Mouse (Mus musculus) layer of hippocampus, adult 2 months (tissue): ENCODE measurements around the gene Olfr259. TPM values are rescaled to one million over a fixed set of nuclear protein-coding genes. Genes with fewer than 3 reads are reported as not detected.

Experiments
- DNase-seq, 2 experiments: peaks; one replicate each; pipeline ENCODE4 v3.0.0; 2022; ENCODE audit warnings: low spot score in 2 of 2
- H3K27ac ChIP-seq: fragments of 200-600 bp; 2 replicates; pipeline ENCODE4 v1.8.1; 2022
- H3K4me3 ChIP-seq: fragments of 200-600 bp; 2 replicates; pipeline ENCODE4 v1.8.1; 2022; ENCODE audit warnings: mild to moderate bottlenecking
- CTCF ChIP-seq: fragments of 200-600 bp; conservative IDR thresholded peaks from 2 replicates; pipeline ENCODE4 v1.8.1; 2022; ENCODE audit warnings: antibody characterized with exemption, mild to moderate bottlenecking, moderate library complexity
- long read RNA-seq, 2 experiments: library from polyadenylated mRNA; stranded (forward); transcript quantifications; one replicate each; pipeline ENCODE4 v2.0.0; 2021; ENCODE audit warnings: borderline mapping rate in 2 of 2
- total RNA-seq, 2 experiments: library from RNA; stranded (reverse); gene quantifications; 2 replicates each; pipeline ENCODE4 v1.2.3; 2021

The Olfr259 gene
- total RNA-seq = not detected
- long read RNA-seq, experiment 1 = 0 reads
- long read RNA-seq, experiment 2 = 0 reads

DNA sequence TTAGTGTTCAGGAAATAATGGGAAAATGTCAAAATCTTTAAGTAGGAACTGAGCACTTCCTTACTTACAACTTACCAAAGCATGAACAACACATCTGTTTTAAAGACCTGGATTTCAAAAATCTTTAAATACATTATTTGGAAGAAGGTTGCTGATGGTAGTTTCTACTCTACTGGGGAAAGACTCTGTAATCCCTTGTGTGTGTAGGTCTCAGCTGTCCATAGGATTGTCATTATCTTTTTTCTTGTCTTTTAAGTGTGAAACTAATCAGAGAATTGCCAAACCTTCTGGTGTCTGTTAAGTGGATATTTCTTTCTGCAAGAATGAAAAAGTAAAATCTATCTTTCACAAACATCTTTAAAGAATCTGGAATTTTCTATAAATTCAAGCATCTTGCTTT, at the start of gene Olfr259:
Gene Olfr259 (minus strand): TSS at position 101 of the 400 bp plus-strand sequence.
- Histone ChIP-seq H3K4me3 (no peak within 1 kb of the TSS), H3K27ac (no peak within 1 kb of the TSS)
- DNase-seq = no peak
- TF ChIP-seq CTCF = no peak

DNA sequence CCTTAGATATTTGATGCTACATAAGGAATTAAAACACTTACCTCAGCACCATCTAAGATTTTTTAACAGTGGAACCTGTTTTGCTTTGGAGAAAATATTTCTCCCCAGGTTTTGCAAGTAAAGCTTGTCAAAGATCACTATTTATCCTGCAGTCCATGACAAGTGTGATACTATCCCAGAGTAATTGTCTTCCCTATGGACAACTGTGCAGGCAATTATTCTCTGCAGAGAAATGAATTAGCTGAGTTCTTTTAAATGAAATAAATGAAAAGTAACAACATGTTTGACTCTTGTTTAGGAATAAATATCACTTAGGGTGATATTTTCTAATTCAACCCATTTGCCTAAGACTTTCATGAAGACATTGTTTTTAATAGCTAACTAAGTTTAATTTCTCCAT, 38.2 kb upstream of the Olfr259 start, which contains the start of gene Olfr1111:
Gene Olfr1111 (minus strand): TSS at position 101 of the 400 bp plus-strand sequence.
- TF ChIP-seq CTCF = no peak
- no peak within 1 kb of the TSS for H3K27ac ChIP-seq
- no peak within 1 kb of the TSS for H3K4me3 ChIP-seq
- no peak for DNase-seq

DNA sequence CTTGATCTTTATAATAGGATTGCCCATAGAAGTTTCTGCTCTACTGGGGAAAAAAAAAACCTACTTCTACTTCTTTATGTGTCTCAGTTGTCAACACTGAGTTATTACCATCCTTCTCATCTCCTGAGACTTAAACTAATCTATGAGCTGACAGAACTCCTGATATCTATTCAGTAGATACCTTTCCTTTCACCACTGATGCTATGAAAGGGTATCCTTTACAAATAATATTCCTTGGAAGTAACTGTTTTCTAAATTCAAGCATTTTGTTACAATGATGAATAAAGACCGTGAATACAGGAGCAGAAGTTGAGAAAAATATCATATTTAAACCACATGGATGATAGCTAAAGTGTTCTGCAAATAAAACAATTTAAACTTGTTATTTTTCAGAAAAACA, 25.8 kb upstream of the Olfr259 start, which contains the start of gene Olfr1110:
Gene Olfr1110 (minus strand): TSS at position 101 of the 400 bp plus-strand sequence.
- no peak within 1 kb of the TSS for H3K27ac ChIP-seq
- no peak within 1 kb of the TSS for H3K4me3 ChIP-seq
- TF ChIP-seq CTCF = no peak
- DNase-seq = no peak

DNA sequence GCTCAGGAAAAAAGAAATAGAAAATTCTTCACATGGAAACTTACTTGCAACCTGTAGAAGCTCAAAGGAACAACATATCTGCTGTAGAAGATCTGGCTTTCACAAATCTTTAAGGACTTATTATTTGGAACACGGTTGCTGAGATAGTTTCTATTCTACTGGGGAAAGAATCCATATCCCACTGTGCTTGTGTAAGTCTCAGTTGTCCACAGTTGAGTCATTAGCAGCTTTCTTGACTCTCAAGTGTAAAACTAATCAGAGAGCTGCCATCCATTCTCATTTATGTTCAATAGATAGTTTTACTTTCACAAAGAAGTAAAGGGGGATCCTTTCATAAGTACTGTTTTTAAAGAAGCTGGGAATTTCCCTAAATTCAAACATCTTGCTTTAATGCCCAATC, 18.5 kb downstream of the Olfr259 start, which contains the start of gene Olfr1109:
Gene Olfr1109 (minus strand): TSS at position 101 of the 400 bp plus-strand sequence.
- Histone ChIP-seq H3K27ac (no peak within 1 kb of the TSS), H3K4me3 (no peak within 1 kb of the TSS)
- no peak for DNase-seq
- no peak for TF ChIP-seq CTCF

DNA sequence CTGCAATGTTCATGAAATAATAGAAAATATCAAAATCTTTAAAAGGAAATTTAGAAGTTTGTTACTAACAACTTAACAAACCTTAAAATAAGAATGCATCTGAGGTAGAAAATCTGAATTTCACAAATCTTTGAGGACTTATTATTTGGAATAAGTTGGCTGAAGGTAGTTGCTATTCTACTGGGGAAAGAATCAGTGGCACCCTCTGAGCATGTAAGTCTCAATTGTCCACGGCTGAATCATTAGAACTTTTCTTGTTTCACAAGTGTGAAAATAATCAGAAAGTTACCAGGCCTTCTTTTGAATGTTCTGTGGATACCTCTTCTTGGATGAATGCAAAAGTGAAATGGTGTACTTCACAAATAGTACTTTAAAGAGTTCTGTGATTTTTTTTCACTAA, 38.6 kb downstream of the Olfr259 start, which contains the start of gene Olfr1107:
Gene Olfr1107 (minus strand): TSS at position 101 of the 400 bp plus-strand sequence.
- TF ChIP-seq CTCF = no peak
- no peak within 1 kb of the TSS for H3K4me3 ChIP-seq
- DNase-seq = no peak
- no peak within 1 kb of the TSS for H3K27ac ChIP-seq

Other genes starting within 250 kb of the Olfr259 start
- not detected for gene Gm13723, start 239.8 kb downstream of the Olfr259 start, total RNA-seq
- not detected for gene Olfr1097, start 222.4 kb downstream of the Olfr259 start, total RNA-seq
- not detected for gene Olfr1098, start 190.0 kb downstream of the Olfr259 start, total RNA-seq
- gene Olfr1099, start 153.9 kb downstream of the Olfr259 start, total RNA-seq = not detected
- gene Olfr1100, start 134.6 kb downstream of the Olfr259 start, total RNA-seq = not detected
- not detected for gene Olfr1101, start 123.3 kb downstream of the Olfr259 start, total RNA-seq
- not detected for gene Olfr1102, start 116.2 kb downstream of the Olfr259 start, total RNA-seq
- not detected for gene Olfr1104, start 87.5 kb downstream of the Olfr259 start, total RNA-seq
- gene Olfr1105, start 78.0 kb downstream of the Olfr259 start, total RNA-seq = not detected
- not detected for gene Olfr1106, start 62.3 kb downstream of the Olfr259 start, total RNA-seq
- gene Olfr1107, start 38.8 kb downstream of the Olfr259 start, total RNA-seq = not detected
- not detected for gene Olfr1109, start 18.6 kb downstream of the Olfr259 start, total RNA-seq
- gene Olfr1110, start 25.7 kb upstream of the Olfr259 start, total RNA-seq = not detected
- gene Olfr1111, start 38.1 kb upstream of the Olfr259 start, total RNA-seq = not detected
- not detected for gene Olfr1112, start 73.2 kb upstream of the Olfr259 start, total RNA-seq
- gene Olfr1113, start 94.4 kb upstream of the Olfr259 start, total RNA-seq = not detected
- not detected for gene Olfr1115, start 133.4 kb upstream of the Olfr259 start, total RNA-seq
- gene Olfr1116, start 153.0 kb upstream of the Olfr259 start, total RNA-seq = not detected
- not detected for gene Olfr1118, start 193.0 kb upstream of the Olfr259 start, total RNA-seq
- gene Olfr1120, start 240.2 kb upstream of the Olfr259 start, total RNA-seq = not detected